Mouse (Mus musculus): ENCODE results near the gene Sltm.
"Not testable (repeated sequence)": the region's sequence is repeated elsewhere in the genome, so short reads cannot be mapped to it uniquely, and the experiment has no call there.

Sltm gene

DNA sequence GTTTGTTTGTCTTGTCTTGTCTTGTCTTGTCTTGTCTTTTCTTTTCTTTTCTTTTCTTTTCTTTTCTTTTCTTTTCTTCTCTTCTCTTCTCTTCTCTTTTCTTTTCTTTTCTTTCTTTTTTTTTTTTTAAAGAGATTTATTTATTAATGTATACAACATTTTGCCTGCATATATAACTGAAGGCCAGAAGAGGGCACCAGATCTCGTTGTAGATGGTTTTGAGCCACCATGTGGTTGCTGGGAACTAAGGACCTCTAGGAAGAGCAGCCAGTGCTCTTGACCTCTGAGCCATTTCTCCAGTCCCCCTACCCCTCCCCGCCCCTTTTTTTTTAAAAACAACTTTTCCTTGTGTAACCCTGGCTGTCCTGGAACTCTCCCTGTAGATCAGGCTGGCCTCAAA lies 9.7 kb downstream of the Sltm start:
- not testable (repeated sequence) for DNase-seq

GRCm38 (mm10) chr9:70555431-70555830 lies 12.9 kb downstream of the Sltm start:
- no peak for DNase-seq

DNA sequence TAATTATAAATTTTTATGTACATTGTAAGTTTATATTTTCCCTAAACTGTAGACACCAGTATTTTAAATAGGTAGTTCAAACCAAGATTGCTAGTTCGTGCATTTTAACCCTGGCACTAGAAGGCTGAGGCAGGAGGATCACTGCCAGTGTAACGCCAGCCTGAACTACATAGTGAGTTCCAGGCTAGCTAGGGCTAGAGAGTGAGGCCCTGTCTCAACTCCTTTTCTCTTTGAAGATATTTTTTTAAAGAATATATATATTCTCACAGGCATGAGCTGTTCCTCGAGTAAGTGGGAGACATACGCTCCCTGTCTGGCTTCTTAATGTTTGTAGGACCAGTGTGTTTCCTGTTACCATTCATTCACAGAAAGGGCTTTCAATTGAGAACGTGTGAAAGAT lies 14.2 kb downstream of the Sltm start:
- DNase-seq, result no peak

GRCm38 (mm10) chr9:70562825-70563224 lies 20.3 kb downstream of the Sltm start:
- DNase-seq, result no peak

- DNase-seq, result no peak
These were observed 25.1 kb downstream of the Sltm start for GRCm38 (mm10) chr9:70567651-70568050.

GRCm38 (mm10) chr9:70570351-70570750 lies 27.8 kb downstream of the Sltm start:
- DNase-seq, result no peak

GRCm38 (mm10) chr9:70578123-70578522 lies 35.6 kb downstream of the Sltm start:
- DNase-seq, result no peak

DNA sequence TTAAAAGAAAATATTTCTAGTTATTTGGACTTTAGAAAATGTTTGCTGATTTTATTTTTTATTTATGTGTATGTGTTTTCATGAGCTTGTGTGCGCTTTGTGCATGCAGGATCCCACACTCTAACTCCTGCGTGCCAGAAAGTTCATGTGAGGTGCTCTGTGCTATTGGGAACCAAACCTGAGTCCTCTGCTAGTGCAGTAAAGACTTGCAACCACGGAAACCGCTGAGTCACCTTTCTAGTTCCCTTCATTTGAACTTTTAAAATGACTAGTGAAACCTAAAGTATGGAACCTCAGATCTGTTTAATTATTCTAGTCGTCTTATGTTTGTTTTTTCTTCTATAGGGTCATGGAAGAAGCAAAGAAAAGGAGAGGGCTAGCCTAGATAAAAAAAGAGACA lies 38.4 kb downstream of the Sltm start:
- DNase-seq, result no peak

DNA sequence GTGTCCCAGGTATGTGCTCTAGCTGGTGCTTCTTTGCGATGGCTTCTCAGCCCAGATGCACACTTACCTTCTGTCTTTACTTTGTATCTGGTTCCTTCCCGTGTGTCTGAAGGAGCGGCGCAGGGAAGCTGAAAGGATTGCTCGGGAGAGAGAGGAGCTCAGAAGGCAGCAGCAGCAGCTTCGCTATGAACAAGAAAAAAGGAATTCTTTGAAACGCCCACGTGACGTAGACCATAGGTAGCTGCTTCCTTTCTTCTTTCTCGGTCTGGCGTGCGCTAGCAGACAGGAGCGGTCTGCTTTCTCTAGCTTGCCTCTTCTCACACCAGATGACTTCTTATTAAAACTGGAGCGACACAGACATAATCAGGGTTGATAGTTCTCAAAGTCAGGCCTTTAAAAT lies 42.1 kb downstream of the Sltm start:
- no peak for DNase-seq

DNA sequence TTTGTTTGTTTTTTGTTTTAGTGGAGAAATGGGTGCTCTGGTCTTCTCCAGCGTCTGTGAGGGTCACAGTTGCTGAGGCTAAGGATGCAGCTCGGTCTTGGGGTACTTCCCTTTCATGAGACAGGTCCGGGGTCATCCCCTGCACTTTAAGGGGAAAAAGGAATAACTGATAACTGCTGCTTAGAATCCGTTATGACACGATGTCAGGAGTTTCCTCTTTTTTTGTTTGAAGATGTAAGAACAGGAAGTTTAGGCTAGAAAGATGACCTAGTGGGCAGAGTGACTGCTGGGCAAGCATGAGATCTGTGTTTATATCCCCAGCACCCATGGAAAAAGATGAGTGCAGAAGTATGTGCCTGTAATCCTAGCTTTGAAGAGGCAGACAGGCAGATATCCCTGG lies 42.6 kb downstream of the Sltm start:
- no peak for DNase-seq

DNA sequence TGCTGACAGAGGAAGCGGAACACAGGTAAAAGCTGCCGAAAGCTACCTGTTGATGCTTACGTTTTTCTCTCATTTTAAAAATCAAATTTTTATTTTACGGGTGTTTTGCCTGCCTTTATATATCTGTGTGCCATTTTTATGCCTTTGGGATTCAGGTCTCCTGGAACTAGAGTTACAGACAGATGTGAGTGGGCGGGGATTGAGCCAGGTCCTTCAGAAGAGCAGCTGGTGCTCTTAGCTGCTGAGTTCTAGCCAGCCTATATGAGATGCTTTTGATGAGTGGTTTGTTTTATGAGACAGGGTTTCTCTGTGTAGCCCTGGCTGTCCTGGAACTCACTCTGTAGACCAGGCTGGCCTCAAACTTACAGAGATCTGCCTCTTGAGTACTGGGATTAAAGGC lies 44.6 kb downstream of the Sltm start:
- DNase-seq, result no peak

GRCm38 (mm10) chr9:70590775-70591174 lies 48.2 kb downstream of the Sltm start:
- DNase-seq, result no peak

GRCm38 (mm10) chr9:70591486-70591885 lies 48.9 kb downstream of the Sltm start:
- no peak for DNase-seq

DNA sequence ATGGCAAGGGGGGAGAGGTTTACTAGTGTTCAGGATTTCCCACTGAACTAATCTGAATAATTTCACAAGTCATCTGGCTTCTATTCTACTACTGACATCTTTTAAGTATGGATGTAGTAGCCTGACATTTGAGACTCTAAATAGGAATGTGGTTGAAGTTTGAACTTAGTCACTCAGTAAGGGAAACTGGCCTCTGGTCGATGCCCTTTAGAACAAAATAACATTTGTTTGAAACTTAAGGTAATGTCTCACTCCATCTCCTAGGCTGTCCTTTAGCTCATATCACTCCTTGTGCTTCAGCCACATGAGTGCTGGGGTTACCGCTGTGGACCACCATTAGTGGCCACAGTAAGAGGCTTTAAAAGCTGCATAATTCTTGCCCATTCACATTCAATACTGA lies 55.7 kb downstream of the Sltm start:
- DNase-seq, result no peak

GRCm38 (mm10) chr9:70602186-70602845 lies 59.8 kb downstream of the Sltm start:
- no peak for DNase-seq

DNA sequence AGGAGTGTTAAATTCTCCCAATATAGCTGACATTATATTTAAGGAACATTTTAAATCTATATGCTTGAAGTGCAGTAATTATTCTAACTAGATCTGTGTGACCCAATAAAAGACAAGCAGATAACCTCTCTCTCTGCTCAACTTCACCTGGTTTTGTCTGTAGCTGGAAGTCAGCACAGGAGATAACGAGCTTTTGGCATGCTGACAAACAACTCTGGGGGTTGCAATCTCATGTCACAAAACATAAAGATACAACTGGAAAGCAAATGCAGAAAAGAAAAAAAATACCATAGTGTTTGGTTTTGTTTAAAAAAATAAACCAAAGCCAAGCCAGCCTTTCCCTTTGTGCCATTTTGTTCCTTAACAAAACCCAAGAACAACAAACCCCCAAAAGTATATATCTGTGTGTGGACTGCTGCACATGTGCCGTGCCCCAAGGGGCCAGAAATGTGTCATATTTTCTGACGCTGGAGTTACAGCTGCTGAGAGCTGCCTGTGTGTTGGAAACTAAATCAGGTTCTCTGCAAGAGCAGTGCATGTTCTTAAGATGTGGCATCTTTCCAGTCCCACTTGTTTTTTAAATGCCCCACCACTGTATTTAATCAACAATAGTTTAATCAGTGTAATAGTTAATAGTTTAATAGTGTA lies 68.6 kb downstream of the Sltm start:
- DNase-seq, result no peak

DNA sequence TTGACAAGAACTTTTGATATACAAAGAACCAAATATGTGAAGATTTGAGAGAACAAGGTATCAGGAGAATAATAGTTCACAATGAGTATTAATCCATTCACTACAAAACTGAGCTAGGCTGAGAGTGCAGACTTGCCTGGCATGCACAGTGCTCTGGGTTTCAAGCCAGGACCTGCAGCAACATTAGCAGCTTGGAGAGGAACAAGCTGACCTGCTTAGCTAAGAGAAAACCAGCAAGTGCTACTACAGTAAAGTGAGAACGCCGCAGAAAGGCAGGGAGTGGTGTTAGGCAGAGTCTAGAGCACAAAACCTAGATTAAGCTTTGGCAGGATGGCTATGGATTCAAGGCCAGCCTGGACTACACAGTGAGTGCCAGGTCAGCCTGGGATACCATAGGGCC lies 87.2 kb downstream of the Sltm start:
- no peak for DNase-seq

GRCm38 (mm10) chr9:70631665-70632064 lies 89.1 kb downstream of the Sltm start:
- no peak for DNase-seq

GRCm38 (mm10) chr9:70636748-70637147 lies 94.2 kb downstream of the Sltm start:
- no peak for DNase-seq

Data from liver (tissue).